Mouse (Mus musculus): ENCODE data around the gene Olfr1198.

Olfr1198 gene

DNA sequence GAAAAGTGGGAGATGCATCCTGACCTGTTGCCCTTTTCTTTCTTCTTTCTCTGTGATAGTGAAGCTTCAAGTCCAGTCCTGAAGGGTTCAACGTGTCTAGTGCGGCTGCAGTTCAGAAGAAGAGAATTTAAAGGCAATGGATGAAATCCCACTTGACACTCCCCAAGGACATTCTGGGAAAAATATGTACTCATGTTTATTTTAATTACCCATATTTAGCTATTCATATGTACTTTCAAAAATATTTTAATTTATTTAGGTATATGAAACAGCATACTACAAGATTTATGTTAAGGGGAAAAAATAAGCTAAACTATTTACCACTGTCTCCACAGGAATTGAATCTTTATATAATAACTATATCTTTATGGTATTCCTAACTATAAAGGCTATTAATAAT, at the start of gene Olfr1198:
Gene Olfr1198 (minus strand): TSS at position 101 of the 400 bp plus-strand sequence.
- DNase-seq (ENCODE audit: low read depth, low spot score) = no peak

GRCm38 (mm10) chr2:88792736-88793135, 41.6 kb upstream of the Olfr1198 start, which contains the start of gene Olfr1201:
Olfr1201 (plus strand) TSS chr2:88793036.
- DNase-seq (ENCODE audit: low read depth, low spot score) = no peak

GRCm38 (mm10) chr2:88770388-88770787, 19.2 kb upstream of the Olfr1198 start, which contains the start of gene Olfr1200:
Olfr1200 (minus strand) TSS chr2:88770488.
- DNase-seq (ENCODE audit: low read depth, low spot score) = no peak

DNA sequence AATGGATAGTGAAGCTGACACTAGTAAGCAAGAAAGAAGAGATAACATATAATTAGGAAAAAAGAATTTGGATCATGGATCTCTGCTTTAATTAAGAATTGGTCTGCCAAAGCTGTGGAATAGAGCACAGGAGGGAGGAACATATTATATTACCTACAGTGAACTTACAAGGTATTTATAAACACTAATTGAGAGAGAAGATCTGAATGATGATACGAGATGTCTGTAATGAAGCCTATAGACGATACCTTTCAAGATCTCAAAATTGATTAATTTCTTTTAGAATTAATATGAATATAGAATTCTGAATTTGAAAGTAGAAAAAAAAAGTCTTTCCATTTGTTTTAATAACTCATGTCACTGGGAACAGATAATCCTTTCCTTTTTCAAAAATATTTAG, 9.2 kb upstream of the Olfr1198 start, which contains the start of gene Olfr1199:
Gene Olfr1199 (minus strand): TSS at position 101 of the 400 bp plus-strand sequence.
- DNase-seq (ENCODE audit: low read depth, low spot score) = no peak

- DNase-seq (ENCODE audit: low read depth, low spot score) = peak; percentile 51
Observed at GRCm38 (mm10) chr2:88743379-88743778, 7.8 kb downstream of the Olfr1198 start.

- no peak for DNase-seq (ENCODE audit: low read depth, low spot score)
Observed at GRCm38 (mm10) chr2:88732266-88732665, 18.9 kb downstream of the Olfr1198 start, which contains the start of gene Olfr1197. Olfr1197 (minus strand) TSS chr2:88732366.

- DNase-seq (ENCODE audit: low read depth, low spot score) = no peak
Observed at GRCm38 (mm10) chr2:88704497-88704896, 46.7 kb downstream of the Olfr1198 start, which contains the start of gene Olfr1196. Olfr1196 (minus strand) TSS chr2:88704597.

All from ES-CJ7 (cell line).